Mouse (Mus musculus) olfactory bulb, adult 2 months (tissue): Measurements from ENCODE around the gene Borcs5.

Source experiments
- CTCF ChIP-seq: fragments of 200-500 bp; IDR thresholded peaks from 2 replicates; pipeline ENCODE4 v1.5.1; 2012; ENCODE audit warnings: low read depth, mild to moderate bottlenecking, low read length, moderate library complexity; ENCODE audit not compliant: insufficient read depth
- POLR2A ChIP-seq: fragments of 200-500 bp; IDR thresholded peaks from 2 replicates; pipeline ENCODE4 v1.6.1; 2012; ENCODE audit warnings: mild to moderate bottlenecking, low read depth, low read length, moderate library complexity; ENCODE audit not compliant: insufficient read depth

GRCm38 (mm10) chr6:134695625-134696024, 56.3 kb downstream of the Borcs5 start:
- TF ChIP-seq POLR2A (no peak), CTCF (no peak)
